Mouse (Mus musculus) Muller cell, postnatal 12 days (primary cell): ENCODE measurements at regions not wholly inside any gene's neighbourhood (a gene's known extent, or its start where the extent isn't known, plus 50 kb on each side); places are given as distances from the start of the nearest gene placed in this dataset.

Experiments used
- DNase-seq: peaks from one replicate; pipeline ENCODE4 v3.0.0-alpha.2; 2015; ENCODE audit errors: inconsistent ontology term

- DNase-seq: no peak
Measured at GRCm38 (mm10) chr9:42196552-42196951, 67.5 kb downstream of the Sc5d start.

- no peak for DNase-seq
Measured at GRCm38 (mm10) chr9:42196110-42196509, 67.9 kb downstream of the Sc5d start.

- no peak for DNase-seq
Measured at GRCm38 (mm10) chr9:42195651-42196050, 68.4 kb downstream of the Sc5d start.

GRCm38 (mm10) chr9:42194939-42195338 is 69.1 kb downstream of the Sc5d start:
- no peak for DNase-seq

GRCm38 (mm10) chr9:42194176-42194575 is 69.9 kb downstream of the Sc5d start:
- no peak for DNase-seq

GRCm38 (mm10) chr9:42192967-42193733 is 69.1 kb upstream of the Sorl1 start:
- no peak for DNase-seq

GRCm38 (mm10) chr9:42187371-42188228 is 63.5 kb upstream of the Sorl1 start:
- DNase-seq: peak; percentile 62

- no peak for DNase-seq
Measured at GRCm38 (mm10) chr9:42184104-42184635, 60.1 kb upstream of the Sorl1 start.

GRCm38 (mm10) chr9:42183448-42183847 is 59.4 kb upstream of the Sorl1 start:
- peak; percentile 99 for DNase-seq

GRCm38 (mm10) chr9:42182400-42182799 is 58.3 kb upstream of the Sorl1 start:
- DNase-seq: no peak

- no peak for DNase-seq
Measured at GRCm38 (mm10) chr9:42180152-42180551, 56.1 kb upstream of the Sorl1 start.

GRCm38 (mm10) chr9:42178759-42179377 is 54.8 kb upstream of the Sorl1 start:
- no peak for DNase-seq

GRCm38 (mm10) chr9:42174349-42174955 is 50.4 kb upstream of the Sorl1 start:
- DNase-seq: peak; percentile 65
